Mouse (Mus musculus) heart, postnatal 0 days (tissue): ENCODE measurements around the gene Ppp2r5e. TPM values are rescaled to one million over a fixed set of nuclear protein-coding genes. Genes with fewer than 3 reads are reported as not detected.

Experiments used
- ATAC-seq: fragments of 200-750 bp; cut with Nextera tagmentation; 2 replicates; pipeline ENCODE4 v1.8.0; 2017; ENCODE audit warnings: low read depth, moderate number of reproducible peaks, moderate library complexity; ENCODE audit not compliant: insufficient read depth
- DNase-seq: peaks from one replicate; pipeline ENCODE4 v3.0.0-alpha.2; 2016; ENCODE audit warnings: low spot score
- H3K27ac ChIP-seq: fragments of 300-500 bp; sonication (generic); 2 replicates; pipeline ENCODE4 v1.5.1; 2014; ENCODE audit warnings: low read depth, mild to moderate bottlenecking
- H3K27me3 ChIP-seq: fragments of 300-500 bp; sonication (generic); 2 replicates; pipeline ENCODE4 v1.6.1; 2014; ENCODE audit warnings: low read length, mixed read lengths; ENCODE audit not compliant: control insufficient read depth, insufficient read depth
- H3K36me3 ChIP-seq: fragments of 300-500 bp; sonication (generic); replicated peaks from 2 replicates; pipeline ENCODE4 v1.6.1; 2014; ENCODE audit warnings: low read length, mixed read lengths; ENCODE audit not compliant: control insufficient read depth, insufficient read depth
- H3K4me1 ChIP-seq: fragments of 300-500 bp; sonication (generic); 2 replicates; pipeline ENCODE4 v1.6.1; 2014; ENCODE audit warnings: antibody characterized with exemption; ENCODE audit not compliant: control insufficient read depth, insufficient read depth
- H3K4me2 ChIP-seq: fragments of 300-500 bp; sonication (generic); 2 replicates; pipeline ENCODE4 v1.6.1; 2014; ENCODE audit warnings: low read depth, mild to moderate bottlenecking, low read length, moderate library complexity
- H3K4me3 ChIP-seq: fragments of 300-500 bp; sonication (generic); 2 replicates; pipeline ENCODE4 v1.5.1; 2014; ENCODE audit warnings: low read depth, low read length
- H3K9ac ChIP-seq: fragments of 300-500 bp; sonication (generic); replicated peaks from 2 replicates; pipeline ENCODE4 v1.6.1; 2014; ENCODE audit warnings: low read depth, low read length, mixed read lengths
- H3K9me3 ChIP-seq: fragments of 300-500 bp; sonication (generic); replicated peaks from 2 replicates; pipeline ENCODE4 v1.6.1; 2016; ENCODE audit warnings: low read length; ENCODE audit not compliant: control insufficient read depth
- CTCF ChIP-seq: IDR thresholded peaks from 2 replicates; pipeline ENCODE4 v1.5.1; 2016; ENCODE audit warnings: antibody characterized with exemption, control low read depth, low read depth
- EP300 ChIP-seq: IDR thresholded peaks from 2 replicates; pipeline ENCODE4 v1.6.1; 2016; ENCODE audit warnings: antibody characterized with exemption, low read depth
- WGBS: fragments of 180-500 bp; shearing (Covaris S2); extraction: QIAGEN DNeasy Blood & Tissue Kit; methylation state at CpG from one replicate; pipeline ENCODE4 v1.1.7; 2014; 5-methylcytosine and 5-hydroxymethylcytosine counted together
- polyA plus RNA-seq: library from polyadenylated mRNA; unstranded; fragments of >200 nt; fragmentation: Nextera tagmentation; extraction: Ambion mirVana; gene quantifications from 2 replicates; pipeline ENCODE4 v1.2.1, GENCODE M21; 2015
- total RNA-seq: library from RNA; depleted of rRNA; stranded (reverse); fragments of >200 nt; gene quantifications from 2 replicates; pipeline ENCODE4 v1.2.3, GENCODE M21; 2014; ENCODE audit warnings: low replicate concordance; rRNA removed

The Ppp2r5e gene
- 7.5 and 11.5 TPM in 2 replicates for total RNA-seq
- 7.5 and 9.5 TPM in 2 replicates for polyA plus RNA-seq

DNA sequence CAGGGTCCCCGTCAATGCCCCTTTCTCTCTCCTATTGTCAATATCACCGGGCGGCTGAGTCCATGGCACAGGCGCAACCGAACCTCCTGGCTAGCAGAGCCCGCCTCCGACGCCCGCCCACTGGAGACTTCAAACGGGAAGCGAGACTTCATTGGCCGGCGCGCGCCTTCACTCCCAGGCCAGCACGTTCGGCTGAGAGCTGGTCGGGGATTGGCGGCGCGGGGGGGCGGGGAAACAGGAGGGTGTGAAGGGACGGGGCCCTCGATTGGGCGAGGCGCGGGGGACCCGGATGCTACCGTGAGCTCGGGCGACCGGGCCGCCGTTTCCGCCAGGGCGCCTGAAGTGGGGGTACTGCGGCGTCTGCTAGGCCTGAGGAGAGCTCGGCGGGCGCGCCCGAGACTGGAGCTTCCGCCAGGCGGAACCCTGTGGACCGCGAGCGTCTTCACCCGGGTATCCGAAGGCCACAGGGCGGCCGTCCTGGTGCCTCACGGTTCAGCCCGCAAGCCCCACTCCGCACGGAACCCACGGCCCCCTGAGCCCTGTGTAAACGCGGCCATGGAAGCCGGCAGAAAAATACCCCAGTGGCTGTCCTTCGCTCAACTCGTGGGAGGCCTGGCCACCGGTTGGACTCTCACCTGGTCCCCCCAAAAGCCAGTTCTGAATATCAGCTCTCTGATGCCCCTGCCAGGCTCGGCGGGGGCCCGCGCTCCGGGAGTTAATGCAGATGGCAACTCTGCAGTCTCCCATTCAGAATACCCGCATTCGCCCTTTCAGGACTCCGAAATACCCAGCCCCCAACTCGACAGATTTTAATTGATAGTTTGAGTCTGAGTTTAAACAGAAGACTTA, at the start of gene Ppp2r5e:
Gene Ppp2r5e, minus strand, starts transcription at position 92 of the 849 bp plus-strand sequence.
- Histone ChIP-seq H3K36me3 (peaks cover 11% of the 10 kb centered on the region), H3K4me1 (peaks cover 8% of the 10 kb centered on the region; the same call in 1 of the 2 replicates), H3K27me3 (no peaks in the 10 kb centered on the region), H3K4me2 (peak within 1 kb of the TSS; percentile 87), H3K9me3 (no peaks in the 10 kb centered on the region), H3K27ac (peak within 1 kb of the TSS; percentile 96), H3K9ac (peak within 1 kb of the TSS; percentile 99), H3K4me3 (peak within 1 kb of the TSS; percentile 100)
- peak; percentile 98 for DNase-seq
- peak; percentile 99 for ATAC-seq
- WGBS, result under 1% methylated on average over 70 of the region's 72 CpGs
- TF ChIP-seq EP300, result no peak; the same call in 1 of the 2 replicates
- TF ChIP-seq CTCF, result no peak

- peak; percentile 23 for TF ChIP-seq CTCF
- no peak for TF ChIP-seq EP300
- no peak overlapping the region for H3K9ac ChIP-seq
- no peaks in the 10 kb centered on the region for H3K36me3 ChIP-seq
- no peak overlapping the region for H3K27ac ChIP-seq
- 79% methylated on average over 1 of the region's 1 CpGs for WGBS
- H3K4me1 ChIP-seq, result no peaks in the 10 kb centered on the region
- H3K4me3 ChIP-seq, result no peak overlapping the region
- no peaks in the 10 kb centered on the region for H3K27me3 ChIP-seq
- no peaks in the 10 kb centered on the region for H3K9me3 ChIP-seq
- DNase-seq (no peak), ATAC-seq (no peak)
- H3K4me2 ChIP-seq, result no peak overlapping the region
Observed at GRCm38 (mm10) chr12:75645780-75646179, 49.7 kb upstream of the Ppp2r5e start.

DNA sequence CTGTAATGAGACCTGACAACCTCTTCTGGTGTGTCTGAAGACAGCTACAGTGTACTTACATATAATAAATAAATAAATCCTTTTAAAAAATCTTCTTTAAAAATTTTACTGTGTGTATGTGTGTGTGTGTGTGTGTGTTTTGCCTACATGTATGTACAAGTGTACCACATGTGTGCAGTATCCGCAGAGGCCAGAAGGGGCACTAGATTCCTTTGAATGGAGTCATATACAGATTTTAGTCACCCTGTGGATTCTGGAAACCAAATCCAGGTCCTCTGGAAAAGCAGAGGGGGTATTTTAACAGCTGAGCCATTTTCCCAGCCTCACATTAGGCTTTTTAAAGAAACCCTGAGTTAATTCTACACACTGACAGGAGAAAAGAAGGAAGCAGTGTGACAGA, 45.7 kb upstream of the Ppp2r5e start:
- H3K4me2 ChIP-seq, result no peak overlapping the region
- H3K9me3 ChIP-seq, result no peaks in the 10 kb centered on the region
- no peaks in the 10 kb centered on the region for H3K36me3 ChIP-seq
- no peaks in the 10 kb centered on the region for H3K4me1 ChIP-seq
- H3K27ac ChIP-seq, result no peak overlapping the region
- H3K4me3 ChIP-seq, result no peak overlapping the region
- ATAC-seq (no peak), DNase-seq (no peak)
- 97% methylated on average over 1 of the region's 1 CpGs for WGBS
- H3K27me3 ChIP-seq, result no peaks in the 10 kb centered on the region
- H3K9ac ChIP-seq, result no peak overlapping the region
- no peak for TF ChIP-seq CTCF
- no peak for TF ChIP-seq EP300

GRCm38 (mm10) chr12:75638345-75638744, 42.3 kb upstream of the Ppp2r5e start:
- TF ChIP-seq CTCF (no peak), EP300 (no peak)
- H3K4me2 ChIP-seq, result no peak overlapping the region
- H3K4me1 ChIP-seq, result 0 out of 2 replicates have a peak, but pooled peaks cover 5% of the 10 kb centered on the region
- DNase-seq, result no peak
- H3K27ac ChIP-seq, result no peak overlapping the region
- H3K36me3 ChIP-seq, result no peaks in the 10 kb centered on the region
- H3K9me3 ChIP-seq, result no peaks in the 10 kb centered on the region
- no peak for ATAC-seq
- H3K4me3 ChIP-seq, result no peak overlapping the region
- 85% methylated on average over 2 of the region's 2 CpGs for WGBS
- no peaks in the 10 kb centered on the region for H3K27me3 ChIP-seq
- H3K9ac ChIP-seq, result no peak overlapping the region

- DNase-seq, result no peak
- no peak overlapping the region for H3K27ac ChIP-seq
- WGBS, result 79% methylated on average over 3 of the region's 3 CpGs
- H3K4me1 ChIP-seq, result 0 out of 2 replicates have a peak, but pooled peaks cover 5% of the 10 kb centered on the region
- H3K9ac ChIP-seq, result no peak overlapping the region
- TF ChIP-seq EP300, result no peak
- TF ChIP-seq CTCF, result no peak
- H3K9me3 ChIP-seq, result no peaks in the 10 kb centered on the region
- H3K36me3 ChIP-seq, result no peaks in the 10 kb centered on the region
- H3K4me3 ChIP-seq, result no peak overlapping the region
- no peak overlapping the region for H3K4me2 ChIP-seq
- ATAC-seq, result no peak
- H3K27me3 ChIP-seq, result no peaks in the 10 kb centered on the region
Observed at GRCm38 (mm10) chr12:75637103-75637502, 41.1 kb upstream of the Ppp2r5e start.
